Mouse (Mus musculus) frontal cortex, postnatal 25 days (tissue): ENCODE data around the gene Gosr2.
"Not testable (repeated sequence)": the region's sequence is repeated elsewhere in the genome, so short reads cannot be mapped to it uniquely, and the experiment has no call there.

Experiments used
- DNase-seq, 2 experiments: peaks; one replicate each; pipeline ENCODE4 v3.0.0; 2022; ENCODE audit warnings: low spot score in 2 of 2

Gene Gosr2

GRCm38 (mm10) chr11:103688980-103689378, 8.7 kb downstream of the Gosr2 start:
- DNase-seq, result no peak

- DNase-seq, result no peak
Measured at GRCm38 (mm10) chr11:103688271-103688979, 9.3 kb downstream of the Gosr2 start.

- no peak for DNase-seq
Measured at GRCm38 (mm10) chr11:103686706-103687105, 11.0 kb downstream of the Gosr2 start.

GRCm38 (mm10) chr11:103685261-103685736, 12.4 kb downstream of the Gosr2 start:
- no peak for DNase-seq

- no peak for DNase-seq
Measured at GRCm38 (mm10) chr11:103683667-103684334, 13.9 kb downstream of the Gosr2 start.

- DNase-seq, result not testable (repeated sequence)
Measured at GRCm38 (mm10) chr11:103677042-103677441, 20.7 kb downstream of the Gosr2 start.

GRCm38 (mm10) chr11:103675556-103675955, 22.1 kb downstream of the Gosr2 start:
- DNase-seq, result peak; percentile 59 to 75

- DNase-seq, result no peak
Measured at GRCm38 (mm10) chr11:103666907-103667426, 30.7 kb downstream of the Gosr2 start.

GRCm38 (mm10) chr11:103666181-103666906, 31.4 kb downstream of the Gosr2 start:
- peak; percentile 50 to 66 for DNase-seq

- no peak for DNase-seq
Measured at GRCm38 (mm10) chr11:103665695-103666094, 32.0 kb downstream of the Gosr2 start.

- DNase-seq, result no peak
Measured at GRCm38 (mm10) chr11:103663119-103663518, 34.6 kb downstream of the Gosr2 start.

GRCm38 (mm10) chr11:103662546-103662945, 35.2 kb downstream of the Gosr2 start:
- DNase-seq, result peak in 1 of 2 experiments; percentile 61

- no peak for DNase-seq
Measured at GRCm38 (mm10) chr11:103661863-103662262, 35.8 kb downstream of the Gosr2 start.

GRCm38 (mm10) chr11:103658189-103658588, 39.5 kb downstream of the Gosr2 start:
- DNase-seq, result no peak

- DNase-seq, result no peak
Measured at GRCm38 (mm10) chr11:103656520-103656919, 41.2 kb downstream of the Gosr2 start.

- DNase-seq, result no peak
Measured at GRCm38 (mm10) chr11:103653359-103653965, 44.2 kb downstream of the Gosr2 start.

GRCm38 (mm10) chr11:103651426-103651825, 46.3 kb downstream of the Gosr2 start:
- no peak for DNase-seq

- no peak for DNase-seq
Measured at GRCm38 (mm10) chr11:103649983-103650493, 47.7 kb downstream of the Gosr2 start.

GRCm38 (mm10) chr11:103649301-103649982, 48.3 kb downstream of the Gosr2 start, which contains the start of gene Rprml:
TSS of gene Rprml (plus strand) at chr11:103649570.
- DNase-seq, result peak; percentile 68 to 69

GRCm38 (mm10) chr11:103648656-103649055, 49.0 kb downstream of the Gosr2 start:
- no peak for DNase-seq
